Mouse (Mus musculus): ENCODE measurements around the gene Rnf185. TPM values are rescaled to one million over a fixed set of nuclear protein-coding genes. Genes with fewer than 3 reads are reported as not detected.

Gene Rnf185
- polyA plus RNA-seq, 2 experiments, result 33.4 to 41.6 TPM

- H3K4me1 ChIP-seq (ENCODE audit: control insufficient read depth, insufficient read depth, low read length), result no peaks in the 10 kb centered on the region
- H3K9ac ChIP-seq (ENCODE audit: low read depth, low read length, severe bottlenecking), result no peak overlapping the region
- H3K36me3 ChIP-seq (ENCODE audit: control insufficient read depth, insufficient read depth, low read length), result peaks cover 7% of the 10 kb centered on the region; the same call in 1 of the 2 replicates
- H3K9me3 ChIP-seq (ENCODE audit: control insufficient read depth, low read length), result no peaks in the 10 kb centered on the region
- H3K4me2 ChIP-seq (replicated peaks; ENCODE audit: low read depth, low read length, severe bottlenecking), result no peak overlapping the region
- WGBS, result 77% methylated on average over 12 of the region's 13 CpGs
- ATAC-seq (ENCODE audit: low FRiP score, low read depth) (no peak), DNase-seq (ENCODE audit: low spot score) (no peak)
- no peak overlapping the region for H3K27ac ChIP-seq (replicated peaks; ENCODE audit: low read depth, low read length)
- H3K27me3 ChIP-seq (ENCODE audit: control insufficient read depth, insufficient read depth, low read length), result no peaks in the 10 kb centered on the region
- TF ChIP-seq POLR2A (IDR thresholded peaks at IDR 0.05; ENCODE audit: borderline replicate concordance, extremely low read depth, insufficient read depth, insufficient read length), result no peak
- no peak overlapping the region for H3K4me3 ChIP-seq (replicated peaks; ENCODE audit: low read length)
These were observed 6.4 kb upstream of the Rnf185 start for GRCm38 (mm10) chr11:3458428-3459104.

GRCm38 (mm10) chr11:3456354-3456753 lies 4.2 kb upstream of the Rnf185 start:
- no peak overlapping the region for H3K9ac ChIP-seq (ENCODE audit: low read depth, low read length, severe bottlenecking)
- ATAC-seq (ENCODE audit: low FRiP score, low read depth) (no peak), DNase-seq (ENCODE audit: low spot score) (no peak)
- TF ChIP-seq POLR2A (IDR thresholded peaks at IDR 0.05; ENCODE audit: borderline replicate concordance, extremely low read depth, insufficient read depth, insufficient read length), result no peak
- H3K4me1 ChIP-seq (ENCODE audit: control insufficient read depth, insufficient read depth, low read length), result peaks cover 7% of the 10 kb centered on the region; the same call in 1 of the 2 replicates
- H3K27ac ChIP-seq (replicated peaks; ENCODE audit: low read depth, low read length), result no peak overlapping the region
- WGBS, result 33% methylated on average over 1 of the region's 1 CpGs
- peaks cover 7% of the 10 kb centered on the region; the same call in 1 of the 2 replicates for H3K36me3 ChIP-seq (ENCODE audit: control insufficient read depth, insufficient read depth, low read length)
- H3K9me3 ChIP-seq (ENCODE audit: control insufficient read depth, low read length), result no peaks in the 10 kb centered on the region
- H3K4me2 ChIP-seq (replicated peaks; ENCODE audit: low read depth, low read length, severe bottlenecking), result no peak overlapping the region
- H3K27me3 ChIP-seq (ENCODE audit: control insufficient read depth, insufficient read depth, low read length), result no peaks in the 10 kb centered on the region
- H3K4me3 ChIP-seq (replicated peaks; ENCODE audit: low read length), result no peak overlapping the region

DNA sequence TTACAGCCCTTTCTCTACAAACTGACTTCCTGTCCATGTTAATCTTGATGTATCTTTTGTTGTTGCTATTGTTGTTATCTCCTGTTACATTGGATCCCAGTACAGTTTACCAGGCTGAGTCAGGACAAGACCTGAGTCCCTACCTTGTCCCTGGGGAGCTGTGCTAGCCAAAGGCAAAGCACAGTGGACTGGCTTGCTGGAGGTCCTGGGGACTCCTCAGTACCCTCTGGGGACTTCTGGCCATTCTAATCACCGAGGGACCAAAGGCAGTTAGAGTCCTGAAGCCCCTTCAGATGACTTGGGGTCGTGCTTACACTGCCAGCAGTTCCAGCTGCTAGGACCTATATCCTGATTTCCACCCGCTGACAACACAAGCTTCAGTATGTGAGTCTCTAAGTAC lies 2.3 kb upstream of the Rnf185 start:
- no peak overlapping the region for H3K4me2 ChIP-seq (replicated peaks; ENCODE audit: low read depth, low read length, severe bottlenecking)
- H3K36me3 ChIP-seq (ENCODE audit: control insufficient read depth, insufficient read depth, low read length), result peaks cover 7% of the 10 kb centered on the region; the same call in 1 of the 2 replicates
- no peak overlapping the region for H3K9ac ChIP-seq (ENCODE audit: low read depth, low read length, severe bottlenecking)
- ATAC-seq (ENCODE audit: low FRiP score, low read depth), result no peak
- no peak overlapping the region for H3K4me3 ChIP-seq (replicated peaks; ENCODE audit: low read length)
- no peak for DNase-seq (ENCODE audit: low spot score)
- TF ChIP-seq POLR2A (IDR thresholded peaks at IDR 0.05; ENCODE audit: borderline replicate concordance, extremely low read depth, insufficient read depth, insufficient read length), result no peak
- no peaks in the 10 kb centered on the region for H3K27me3 ChIP-seq (ENCODE audit: control insufficient read depth, insufficient read depth, low read length)
- no peaks in the 10 kb centered on the region for H3K9me3 ChIP-seq (ENCODE audit: control insufficient read depth, low read length)
- peaks cover 17% of the 10 kb centered on the region for H3K4me1 ChIP-seq (ENCODE audit: control insufficient read depth, insufficient read depth, low read length)
- 88% methylated on average over 3 of the region's 3 CpGs for WGBS
- H3K27ac ChIP-seq (replicated peaks; ENCODE audit: low read depth, low read length), result no peak overlapping the region

GRCm38 (mm10) chr11:3453467-3453866 lies 1.3 kb upstream of the Rnf185 start:
- no peaks in the 10 kb centered on the region for H3K27me3 ChIP-seq (ENCODE audit: control insufficient read depth, insufficient read depth, low read length)
- no peaks in the 10 kb centered on the region for H3K9me3 ChIP-seq (ENCODE audit: control insufficient read depth, low read length)
- no peak overlapping the region for H3K27ac ChIP-seq (replicated peaks; ENCODE audit: low read depth, low read length)
- no peak overlapping the region for H3K9ac ChIP-seq (ENCODE audit: low read depth, low read length, severe bottlenecking)
- 74% methylated on average over 6 of the region's 6 CpGs for WGBS
- no peak for DNase-seq (ENCODE audit: low spot score)
- H3K4me2 ChIP-seq (replicated peaks; ENCODE audit: low read depth, low read length, severe bottlenecking), result peak overlapping the region; percentile 67
- no peak for TF ChIP-seq POLR2A (IDR thresholded peaks at IDR 0.05; ENCODE audit: borderline replicate concordance, extremely low read depth, insufficient read depth, insufficient read length)
- peak overlapping the region; percentile 88 for H3K4me3 ChIP-seq (replicated peaks; ENCODE audit: low read length)
- ATAC-seq (ENCODE audit: low FRiP score, low read depth), result no peak
- peaks cover 7% of the 10 kb centered on the region; the same call in 1 of the 2 replicates for H3K36me3 ChIP-seq (ENCODE audit: control insufficient read depth, insufficient read depth, low read length)
- H3K4me1 ChIP-seq (ENCODE audit: control insufficient read depth, insufficient read depth, low read length), result peaks cover 17% of the 10 kb centered on the region

DNA sequence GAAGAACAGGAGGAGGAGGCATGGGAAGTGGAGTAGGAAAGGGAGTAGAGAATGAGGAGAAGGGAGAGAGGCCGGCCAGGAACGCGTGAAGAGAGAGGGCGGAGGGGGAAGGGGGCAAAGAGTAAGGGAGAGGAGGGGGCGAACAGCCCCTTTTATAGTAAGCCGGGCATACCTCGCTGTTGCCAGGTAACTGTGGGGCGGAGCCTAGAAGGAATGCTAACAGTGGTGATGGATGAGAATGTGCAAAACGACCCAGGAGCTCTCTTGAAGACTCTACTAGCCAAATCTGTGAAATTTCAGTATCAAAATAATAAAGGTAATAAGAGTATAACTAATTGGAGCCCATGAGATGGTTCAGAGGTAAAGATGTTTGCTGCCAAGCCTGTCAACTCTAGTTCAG lies 606 bp upstream of the Rnf185 start:
- WGBS, result 0% methylated on average over 9 of the region's 9 CpGs
- no peak for TF ChIP-seq POLR2A (IDR thresholded peaks at IDR 0.05; ENCODE audit: borderline replicate concordance, extremely low read depth, insufficient read depth, insufficient read length)
- 0 out of 2 replicates have a peak, but pooled peaks have one; percentile 13 for ATAC-seq (ENCODE audit: low FRiP score, low read depth)
- peak; percentile 31 for DNase-seq (ENCODE audit: low spot score)
- peak overlapping the region; percentile 88 for H3K4me3 ChIP-seq (replicated peaks; ENCODE audit: low read length)
- H3K9ac ChIP-seq (ENCODE audit: low read depth, low read length, severe bottlenecking), result peak overlapping the region; percentile 82
- no peaks in the 10 kb centered on the region for H3K9me3 ChIP-seq (ENCODE audit: control insufficient read depth, low read length)
- H3K4me1 ChIP-seq (ENCODE audit: control insufficient read depth, insufficient read depth, low read length), result peaks cover 17% of the 10 kb centered on the region
- no peaks in the 10 kb centered on the region for H3K27me3 ChIP-seq (ENCODE audit: control insufficient read depth, insufficient read depth, low read length)
- H3K27ac ChIP-seq (replicated peaks; ENCODE audit: low read depth, low read length), result peak overlapping the region; percentile 84
- peaks cover 7% of the 10 kb centered on the region; the same call in 1 of the 2 replicates for H3K36me3 ChIP-seq (ENCODE audit: control insufficient read depth, insufficient read depth, low read length)
- peak overlapping the region; percentile 67 for H3K4me2 ChIP-seq (replicated peaks; ENCODE audit: low read depth, low read length, severe bottlenecking)
